Mouse (Mus musculus) colon, adult 2 months (tissue): Measurements from ENCODE around the gene Pnp2. TPM values are rescaled to one million over a fixed set of nuclear protein-coding genes. Genes with fewer than 3 reads are reported as not detected.

ENCODE experiments used
- polyA plus RNA-seq: library from polyadenylated mRNA; depleted of rRNA; stranded (reverse); fragments of >200 nt; gene quantifications from 2 replicates; pipeline ENCODE4 v1.2.3, GENCODE M21; 2012; rRNA removed

Gene Pnp2
- polyA plus RNA-seq: 6.9 and 7.1 TPM in 2 replicates

GRCm38 (mm10) chr14:50955942-50956508 lies at the start of gene Pnp2:
Pnp2 (plus strand) TSS chr14:50955992.

GRCm38 (mm10) chr14:50924281-50925064 lies 31.3 kb upstream of the Pnp2 start, which contains the start of the genes Osgep and Apex1:
Osgep (minus strand) TSS chr14:50924893.
Apex1 (plus strand) TSS chr14:50924968.

GRCm38 (mm10) chr14:50930754-50931492 lies 24.9 kb upstream of the Pnp2 start, which contains the start of the genes Pip4p1 and Pnp:
Pip4p1 (minus strand) TSS chr14:50930856.
Pnp (plus strand) TSS chr14:50931082.

GRCm38 (mm10) chr14:50943932-50944667 lies 11.7 kb upstream of the Pnp2 start, which contains the start of gene Gm49342:
Gm49342 (plus strand) TSS chr14:50944517.

GRCm38 (mm10) chr14:51007152-51007801 lies 51.5 kb downstream of the Pnp2 start, which contains the start of gene Rnase10:
Rnase10 (plus strand) TSS chr14:51007751.

Other genes with a start within 250 kb of the Pnp2 start
- not detected in 2 replicates for gene Olfr748, start 248.6 kb upstream of the Pnp2 start, polyA plus RNA-seq
- not detected in 2 replicates for gene Olfr749, start 210.9 kb upstream of the Pnp2 start, polyA plus RNA-seq
- gene Ttc5, start 170.5 kb upstream of the Pnp2 start, polyA plus RNA-seq: 18.8 and 24.2 TPM in 2 replicates
- not detected in 2 replicates for gene Ccnb1ip1, start 148.3 kb upstream of the Pnp2 start, polyA plus RNA-seq
- 8.2 and 10.7 TPM in 2 replicates for gene Parp2, start 148.2 kb upstream of the Pnp2 start, polyA plus RNA-seq
- gene Tep1, start 85.4 kb upstream of the Pnp2 start, polyA plus RNA-seq: 89.0 and 100 TPM in 2 replicates
- gene Klhl33, start 58.5 kb upstream of the Pnp2 start, polyA plus RNA-seq: 0.62 TPM in 2 replicates
- 105 and 129 TPM in 2 replicates for gene Osgep, start 31.1 kb upstream of the Pnp2 start, polyA plus RNA-seq
- 15.1 and 17.7 TPM in 2 replicates for gene Apex1, start 31.0 kb upstream of the Pnp2 start, polyA plus RNA-seq
- 108 and 127 TPM in 2 replicates for gene Pip4p1, start 25.1 kb upstream of the Pnp2 start, polyA plus RNA-seq
- 31.4 and 31.9 TPM in 2 replicates for gene Pnp, start 24.9 kb upstream of the Pnp2 start, polyA plus RNA-seq
- gene Gm49342, start 11.5 kb upstream of the Pnp2 start, polyA plus RNA-seq: 8.0 and 8.9 TPM in 2 replicates
- not detected in 2 replicates for gene Rnase10, start 51.8 kb downstream of the Pnp2 start, polyA plus RNA-seq
- gene Rnase9, start 85.9 kb downstream of the Pnp2 start, polyA plus RNA-seq: not detected in 2 replicates
- not detected in 2 replicates for gene Rnase11, start 94.2 kb downstream of the Pnp2 start, polyA plus RNA-seq
- not detected in 2 replicates for gene Rnase12, start 101.7 kb downstream of the Pnp2 start, polyA plus RNA-seq
- gene Olfr750, start 118.4 kb downstream of the Pnp2 start, polyA plus RNA-seq: not detected in 2 replicates
- 189 and 208 TPM in 2 replicates for gene Rnase4, start 135.1 kb downstream of the Pnp2 start, polyA plus RNA-seq
- 36.2 and 45.6 TPM in 2 replicates for gene Ang, start 135.2 kb downstream of the Pnp2 start, polyA plus RNA-seq
- gene Eddm3b, start 158.4 kb downstream of the Pnp2 start, polyA plus RNA-seq: not detected in 2 replicates
- 2.6 and 4.4 TPM in 2 replicates for gene Rnase6, start 167.9 kb downstream of the Pnp2 start, polyA plus RNA-seq
- gene Rnase1, start 190.8 kb downstream of the Pnp2 start, polyA plus RNA-seq: 0.93 and 816 TPM in 2 replicates
- 0.28 and 0.32 TPM in 2 replicates for gene Rnase2b, start 206.3 kb downstream of the Pnp2 start, polyA plus RNA-seq
- gene Ang2, start 243.2 kb downstream of the Pnp2 start, polyA plus RNA-seq: not detected in 2 replicates
- not detected in 2 replicates for gene Ear14, start 247.4 kb downstream of the Pnp2 start, polyA plus RNA-seq